Mouse (Mus musculus): Measurements from ENCODE around the gene Hist1h2af.
"Not testable (repeated sequence)": the region's sequence is repeated elsewhere in the genome, so short reads cannot be mapped to it uniquely, and the experiment has no call there.

Hist1h2af gene

DNA sequence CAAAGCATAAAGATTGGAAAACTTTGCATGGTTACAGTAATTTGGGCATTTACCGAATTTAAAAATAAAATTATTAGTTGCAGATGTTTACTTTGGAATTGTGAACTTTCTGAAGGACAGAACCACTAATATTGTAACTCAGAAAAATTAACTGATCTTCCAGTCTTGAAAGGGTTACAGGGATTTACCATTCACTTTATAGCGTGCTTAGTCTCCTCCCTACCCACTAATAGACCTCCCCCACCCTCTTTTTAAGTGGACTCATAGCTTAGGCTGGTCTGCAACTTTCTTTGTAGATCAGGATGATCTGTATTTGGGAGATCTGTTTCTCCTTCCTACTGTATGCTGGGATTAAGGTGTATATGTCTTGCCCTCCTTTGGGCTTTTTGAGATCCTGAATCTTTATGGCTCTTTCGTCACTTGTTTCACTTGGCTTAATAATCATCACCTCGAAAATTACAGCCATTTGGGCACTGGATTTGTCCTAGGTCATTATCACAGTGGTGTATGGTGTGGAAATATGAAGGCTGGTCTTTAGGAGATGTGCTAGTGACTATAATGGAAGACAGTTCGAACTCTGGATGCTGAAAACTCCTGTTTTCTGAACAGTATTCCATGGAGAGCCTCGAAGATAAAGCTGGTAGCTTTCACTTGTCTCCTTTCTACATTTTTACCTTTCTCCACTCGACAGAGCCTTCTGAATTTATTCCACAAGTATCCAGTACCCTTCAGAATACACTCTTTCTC lies 2.5 kb downstream of the Hist1h2af start:
- DNase-seq: no peak

GRCm38 (mm10) chr13:23537006-23537710 lies 3.5 kb downstream of the Hist1h2af start:
- no peak for DNase-seq

GRCm38 (mm10) chr13:23538249-23538648 lies 4.5 kb downstream of the Hist1h2af start:
- DNase-seq: no peak

- DNase-seq: not testable (repeated sequence)
Observed at GRCm38 (mm10) chr13:23539821-23540220, 6.1 kb downstream of the Hist1h2af start.

DNA sequence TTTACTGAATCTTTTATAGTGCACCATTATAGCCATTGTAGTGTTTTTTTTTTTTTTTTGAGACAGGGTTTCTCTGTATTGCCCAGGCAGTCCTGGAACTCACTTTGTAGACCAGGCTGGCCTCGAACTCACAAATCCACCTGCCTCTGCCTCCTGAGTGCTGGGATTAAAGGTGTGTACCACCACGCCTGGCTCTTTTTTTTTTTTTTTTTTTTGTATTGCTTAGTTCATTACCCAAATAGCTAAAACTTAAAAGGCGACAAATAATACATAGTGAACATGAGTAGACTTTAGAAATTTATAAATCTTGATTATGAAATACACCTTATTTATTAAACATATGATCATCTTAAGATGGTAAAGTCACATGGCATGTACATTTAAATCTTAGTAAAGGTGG lies 7.8 kb downstream of the Hist1h2af start:
- no peak for DNase-seq

GRCm38 (mm10) chr13:23542225-23542980 lies 8.7 kb downstream of the Hist1h2af start:
- DNase-seq: not testable (repeated sequence)

DNA sequence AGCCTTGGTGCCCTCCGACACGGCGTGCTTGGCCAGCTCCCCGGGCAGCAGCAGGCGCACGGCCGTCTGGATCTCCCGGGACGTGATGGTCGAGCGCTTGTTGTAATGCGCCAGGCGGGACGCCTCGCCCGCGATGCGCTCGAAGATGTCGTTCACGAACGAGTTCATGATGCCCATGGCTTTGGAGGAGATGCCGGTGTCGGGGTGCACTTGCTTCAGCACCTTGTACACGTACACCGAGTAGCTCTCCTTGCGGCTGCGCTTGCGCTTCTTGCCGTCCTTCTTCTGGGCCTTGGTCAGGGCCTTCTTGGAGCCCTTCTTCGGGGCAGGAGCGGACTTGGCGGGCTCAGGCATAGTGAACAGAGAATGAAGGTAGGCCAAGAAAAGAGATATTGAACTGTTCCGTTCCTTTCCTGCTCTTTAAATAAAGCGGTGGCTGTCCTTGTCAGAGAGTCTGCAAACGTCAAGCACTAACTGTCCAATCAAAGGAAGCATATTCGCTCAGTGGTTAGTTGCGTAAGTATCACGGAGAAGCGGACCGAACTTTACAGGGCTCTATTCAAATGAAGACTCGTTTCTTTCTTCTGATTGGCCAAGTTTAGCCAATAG lies 9.4 kb downstream of the Hist1h2af start, which contains the start of gene Hist1h2bh:
Gene Hist1h2bh (minus strand): TSS at position 394 of the 609 bp plus-strand sequence.
- DNase-seq: peak; percentile 72

GRCm38 (mm10) chr13:23543965-23544786 lies 10.5 kb downstream of the Hist1h2af start, which contains the start of gene Hist1h3f:
Hist1h3f (plus strand) TSS chr13:23544052.
- peak; percentile 80 for DNase-seq

- not testable (repeated sequence) for DNase-seq
Observed at GRCm38 (mm10) chr13:23544787-23545120, 11.0 kb downstream of the Hist1h2af start.

GRCm38 (mm10) chr13:23546694-23547093 lies 13.0 kb downstream of the Hist1h2af start:
- DNase-seq: no peak

GRCm38 (mm10) chr13:23550761-23551145 lies 17.0 kb downstream of the Hist1h2af start:
- DNase-seq: no peak

DNA sequence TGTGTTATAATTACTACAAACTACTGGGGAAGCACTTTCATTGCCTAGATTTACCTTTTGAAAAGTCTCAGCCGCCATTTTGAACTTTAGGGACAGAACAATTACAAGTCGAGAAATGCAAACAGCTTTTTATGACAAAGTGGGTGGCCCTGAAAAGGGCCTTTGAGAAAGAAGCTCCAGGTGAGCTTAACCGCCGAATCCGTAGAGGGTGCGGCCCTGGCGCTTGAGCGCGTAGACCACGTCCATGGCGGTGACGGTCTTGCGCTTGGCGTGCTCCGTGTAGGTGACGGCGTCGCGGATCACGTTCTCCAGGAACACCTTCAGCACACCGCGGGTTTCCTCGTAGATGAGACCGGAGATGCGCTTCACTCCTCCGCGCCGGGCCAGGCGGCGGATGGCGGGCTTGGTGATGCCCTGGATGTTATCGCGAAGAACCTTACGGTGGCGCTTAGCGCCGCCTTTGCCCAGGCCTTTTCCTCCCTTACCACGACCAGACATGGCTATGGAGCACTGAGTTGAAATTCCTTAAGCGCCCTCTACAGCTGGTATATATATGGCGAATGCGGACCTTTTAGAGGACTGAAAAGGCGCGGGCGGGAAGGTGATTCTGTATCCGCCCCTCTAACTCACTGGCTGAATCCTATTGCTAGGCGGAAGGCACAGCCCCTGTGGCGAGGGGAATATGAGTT lies 17.6 kb downstream of the Hist1h2af start, which contains the start of gene Hist1h4f:
Gene Hist1h4f (minus strand): TSS at position 503 of the 689 bp plus-strand sequence.
- peak; percentile 91 for DNase-seq

DNA sequence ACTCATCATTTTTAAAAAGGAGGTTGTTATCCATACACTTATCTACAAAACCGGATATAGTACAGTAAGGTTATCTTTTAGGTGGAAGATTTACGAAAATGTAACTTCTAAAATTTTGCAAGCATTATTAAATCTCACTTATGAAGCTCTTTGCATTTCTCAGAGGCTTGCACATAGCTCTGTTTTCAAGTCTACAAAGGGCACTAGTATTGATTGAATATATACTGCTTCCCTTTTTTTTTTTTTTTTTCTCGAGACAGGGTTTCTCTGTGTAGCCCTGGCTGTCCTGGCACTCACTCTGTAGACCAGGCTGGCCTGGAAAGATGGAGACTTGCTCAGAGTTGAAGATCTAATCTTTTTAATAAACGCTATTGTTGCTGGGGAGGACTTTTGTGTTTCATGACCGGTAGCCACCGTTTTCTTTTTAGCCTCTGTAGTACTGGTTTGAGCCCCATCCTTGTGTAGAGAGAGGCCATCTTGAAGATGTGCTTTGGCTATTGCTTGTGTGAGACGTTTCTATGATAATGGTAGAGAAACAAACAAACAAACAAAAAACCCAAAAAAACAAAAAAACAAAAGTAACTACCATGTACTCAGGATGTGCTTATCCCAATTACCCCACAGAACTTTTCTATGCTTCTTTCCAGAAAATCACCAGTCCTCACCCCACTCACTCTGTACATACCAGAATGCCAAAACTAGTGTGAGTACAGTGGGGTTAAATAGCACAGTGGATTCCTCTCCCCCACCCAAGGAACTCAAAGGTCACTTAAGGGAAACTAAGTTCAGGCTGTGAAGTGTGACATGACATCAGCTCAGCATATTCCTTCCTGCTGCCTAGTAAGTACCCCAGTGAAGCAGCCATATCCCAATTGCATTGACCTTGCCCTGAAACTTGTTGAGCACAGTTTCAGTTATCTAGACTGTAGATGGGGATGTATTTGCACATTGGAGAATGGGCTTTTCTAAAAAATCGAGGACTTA lies 18.5 kb downstream of the Hist1h2af start:
- DNase-seq: no peak

- DNase-seq: no peak
Observed at GRCm38 (mm10) chr13:23552962-23553361, 19.3 kb downstream of the Hist1h2af start, which contains the start of gene Hist1h1d. Hist1h1d (plus strand) TSS chr13:23553262.

DNA sequence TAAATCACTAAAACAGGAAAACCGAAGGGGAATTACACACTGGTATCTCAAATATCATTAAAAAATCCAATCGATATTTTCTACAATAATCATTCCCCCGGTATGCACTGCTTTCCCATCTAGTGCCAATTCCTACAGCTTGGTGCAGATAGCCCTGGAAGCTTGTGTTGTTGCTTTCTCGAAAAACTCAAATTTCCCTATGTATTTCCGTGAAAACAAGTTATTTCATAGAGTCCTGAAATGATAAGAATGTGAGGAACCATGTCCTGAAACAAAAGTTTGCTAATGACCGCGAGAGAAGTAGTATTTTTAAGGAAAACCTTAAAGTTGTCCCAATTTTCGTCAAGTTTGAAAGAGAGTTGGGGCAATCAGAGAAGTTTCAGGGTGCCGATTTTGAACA lies 20.7 kb downstream of the Hist1h2af start:
- no peak for DNase-seq

DNA sequence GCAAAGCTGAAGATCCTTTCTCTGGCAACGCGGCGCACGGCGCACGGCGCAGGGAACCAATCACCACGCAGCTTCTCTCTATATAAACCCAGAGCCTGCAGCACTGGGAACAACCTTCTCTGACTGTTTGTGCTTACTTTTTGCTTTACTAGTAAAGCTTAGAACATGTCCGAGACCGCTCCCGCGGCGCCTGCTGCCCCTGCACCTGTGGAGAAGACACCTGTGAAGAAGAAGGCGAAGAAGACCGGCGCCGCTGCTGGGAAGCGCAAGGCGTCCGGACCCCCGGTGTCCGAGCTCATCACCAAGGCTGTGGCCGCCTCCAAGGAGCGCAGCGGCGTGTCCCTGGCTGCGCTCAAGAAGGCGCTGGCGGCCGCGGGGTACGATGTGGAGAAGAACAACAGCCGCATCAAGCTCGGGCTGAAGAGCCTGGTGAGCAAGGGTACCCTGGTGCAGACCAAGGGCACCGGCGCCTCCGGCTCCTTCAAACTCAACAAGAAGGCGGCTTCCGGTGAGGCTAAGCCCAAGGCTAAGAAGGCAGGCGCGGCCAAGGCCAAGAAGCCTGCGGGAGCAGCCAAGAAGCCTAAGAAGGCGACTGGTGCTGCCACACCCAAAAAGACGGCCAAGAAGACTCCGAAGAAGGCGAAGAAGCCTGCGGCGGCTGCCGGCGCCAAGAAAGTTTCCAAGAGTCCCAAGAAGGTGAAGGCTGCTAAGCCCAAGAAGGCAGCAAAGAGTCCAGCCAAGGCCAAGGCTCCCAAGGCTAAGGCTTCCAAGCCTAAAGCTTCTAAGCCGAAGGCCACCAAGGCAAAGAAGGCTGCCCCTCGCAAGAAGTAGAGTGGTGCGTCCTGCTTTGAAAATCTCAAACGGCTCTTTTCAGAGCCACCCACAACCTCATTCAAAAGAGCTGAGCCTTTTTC lies 21.5 kb downstream of the Hist1h2af start:
- DNase-seq: peak; percentile 93

DNA sequence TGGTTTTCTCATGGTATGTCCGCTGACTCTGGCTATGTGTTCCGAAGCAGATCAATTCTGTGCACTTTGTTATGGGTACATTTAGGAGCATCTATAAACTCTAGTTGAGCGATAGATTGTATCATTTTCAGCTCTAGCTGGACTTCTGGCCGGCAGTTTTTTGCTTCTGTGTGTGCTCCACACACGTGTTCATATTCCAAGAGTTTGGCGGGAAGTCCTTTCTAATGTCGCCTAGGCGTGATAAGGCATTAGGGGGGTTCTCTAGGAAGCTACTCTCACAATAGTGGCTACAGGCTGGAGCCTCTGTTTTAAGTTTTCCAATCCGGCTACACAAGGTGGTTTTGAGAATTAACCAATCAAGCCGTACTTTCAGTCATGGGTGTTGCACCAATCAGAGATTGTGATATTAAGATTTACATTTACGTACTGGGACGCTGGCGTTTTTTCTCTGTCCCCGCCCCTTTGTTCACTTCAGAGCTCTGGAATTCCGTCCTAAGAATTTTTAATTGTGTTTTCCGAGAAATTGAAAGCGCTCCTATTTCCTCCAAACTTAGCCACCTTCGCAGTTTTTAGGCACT lies 22.2 kb downstream of the Hist1h2af start:
- peak; percentile 76 for DNase-seq

DNA sequence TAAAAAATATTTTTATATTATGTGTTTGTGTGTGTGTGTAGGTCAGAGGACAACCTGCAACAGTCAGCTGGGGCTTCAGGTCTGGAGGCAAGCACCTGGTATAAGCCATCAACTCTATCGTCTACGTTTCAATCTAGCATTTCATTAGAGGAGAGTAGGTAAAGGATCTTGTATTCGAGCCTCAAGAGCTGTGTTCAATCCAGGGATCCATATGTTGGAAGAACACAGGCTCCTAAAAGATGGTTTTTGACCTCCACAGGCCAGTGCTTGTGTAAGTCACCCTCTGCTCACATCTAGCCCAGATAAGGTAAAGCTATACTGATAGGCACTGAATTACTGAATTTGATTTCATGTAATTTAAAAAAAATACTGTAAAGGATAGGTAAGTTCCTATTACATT lies 23.2 kb downstream of the Hist1h2af start:
- no peak for DNase-seq
